Mouse (Mus musculus): Measurements from ENCODE around the gene Ppp2r2d.

Ppp2r2d gene

GRCm38 (mm10) chr7:138923756-138924425, 78.0 kb downstream of the Ppp2r2d start:
- DNase-seq (ENCODE audit: low spot score in 2 of 2): no peak

GRCm38 (mm10) chr7:138928456-138928855, 82.6 kb downstream of the Ppp2r2d start:
- DNase-seq (ENCODE audit: low spot score in 2 of 2): no peak

All from frontal cortex, postnatal 14 days (tissue).